Mouse (Mus musculus) cerebellum, postnatal 10 days (tissue): ENCODE measurements around the gene Abhd14a.

Experiments used
- DNase-seq, 2 experiments: peaks; one replicate each; pipeline ENCODE4 v3.0.0; 2021; ENCODE audit warnings: mixed read lengths in 2 of 2

Abhd14a gene

DNA sequence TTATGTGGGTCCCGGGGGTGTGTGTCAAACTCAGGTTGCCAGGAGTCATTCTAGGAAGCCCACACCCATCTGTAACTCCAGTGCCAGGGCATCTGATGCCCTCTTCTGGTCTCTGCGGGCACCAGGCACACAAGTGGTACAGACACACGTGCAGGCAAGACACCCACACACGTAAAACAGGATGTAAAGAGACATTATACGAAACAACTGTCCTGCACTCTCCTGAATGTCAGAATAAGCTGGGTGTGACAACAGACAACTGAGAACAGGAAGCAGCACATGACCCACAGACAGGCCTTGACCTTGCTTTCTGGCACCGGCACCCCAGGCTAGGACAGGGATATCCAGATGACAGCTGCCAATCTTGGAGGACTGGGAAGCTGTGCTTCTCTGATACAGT, 21.8 kb upstream of the Abhd14a start:
- no peak for DNase-seq

DNA sequence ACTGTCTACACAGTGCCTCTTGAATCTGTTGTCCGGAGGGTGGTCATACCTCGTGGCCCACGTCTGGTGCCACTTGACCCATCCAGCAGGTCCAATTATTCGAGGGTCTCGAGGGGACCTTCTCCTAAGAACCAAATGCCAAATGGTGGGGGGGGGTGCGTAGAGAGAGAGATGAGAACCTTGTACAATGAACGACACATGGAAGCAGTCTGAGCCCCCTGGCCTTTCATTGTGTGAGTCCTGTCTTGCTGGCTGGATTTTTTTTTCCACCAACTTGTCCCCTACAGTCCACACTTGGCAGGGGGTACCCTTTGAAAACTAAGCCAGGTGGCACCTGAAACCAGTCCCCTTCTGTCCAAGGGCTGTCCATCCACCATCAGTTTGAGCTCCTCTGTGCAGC, 20.3 kb upstream of the Abhd14a start:
- no peak for DNase-seq

DNA sequence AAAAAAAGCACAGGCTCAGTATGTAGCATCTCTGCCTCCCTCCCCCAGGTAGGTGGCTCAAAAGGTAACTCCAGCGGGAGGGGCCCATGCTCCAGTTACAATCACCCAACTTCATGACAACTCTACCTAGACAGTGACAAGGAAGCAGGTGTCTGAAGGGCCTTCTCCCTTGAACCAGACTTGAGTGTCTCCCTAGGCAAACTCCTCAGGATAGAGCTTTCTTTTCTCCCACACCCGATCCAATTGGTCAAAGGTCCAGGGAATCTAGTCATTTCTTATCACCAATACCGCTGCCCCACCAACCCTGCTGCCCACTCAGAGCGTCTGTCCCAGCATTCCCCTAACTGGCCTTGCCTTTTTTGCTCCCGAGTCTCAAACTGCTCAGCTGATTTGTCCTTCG, 19.2 kb upstream of the Abhd14a start:
- DNase-seq, result no peak

DNA sequence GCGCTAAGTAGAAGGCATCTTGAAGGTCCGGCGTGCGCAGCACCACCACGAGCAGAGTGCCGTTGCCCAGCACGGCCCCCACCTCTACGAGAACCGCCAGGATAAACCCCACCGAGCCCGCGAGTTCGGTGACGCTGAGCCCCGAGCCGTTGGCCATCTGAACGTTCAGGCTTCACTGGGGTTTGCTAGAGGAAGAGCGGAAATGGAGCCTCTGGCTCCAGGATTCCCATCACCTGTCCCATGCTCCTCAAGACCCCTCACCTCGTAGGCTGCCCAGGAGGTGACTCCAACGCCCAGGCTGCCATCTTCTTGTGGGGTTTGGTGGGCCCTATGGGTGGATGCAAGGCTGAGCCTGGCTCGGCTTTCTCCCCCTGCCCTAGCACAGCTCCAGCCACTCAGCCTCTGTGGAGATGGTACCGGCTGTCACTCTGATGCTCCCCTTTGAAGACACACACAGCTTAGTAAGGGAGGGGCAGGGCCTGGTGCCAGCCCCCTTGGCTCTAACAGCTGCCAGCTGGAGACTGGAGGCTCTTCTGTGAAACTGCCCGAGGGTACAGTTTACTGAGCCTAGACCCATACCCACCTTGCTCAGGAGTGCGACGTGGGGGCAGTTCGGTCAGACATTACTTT, 18.2 kb upstream of the Abhd14a start, which contains the start of gene Gpr62:
TSS of gene Gpr62 (minus strand) at position 368 of the 630 bp plus-strand sequence.
- peak; percentile 95 to 96 for DNase-seq

DNA sequence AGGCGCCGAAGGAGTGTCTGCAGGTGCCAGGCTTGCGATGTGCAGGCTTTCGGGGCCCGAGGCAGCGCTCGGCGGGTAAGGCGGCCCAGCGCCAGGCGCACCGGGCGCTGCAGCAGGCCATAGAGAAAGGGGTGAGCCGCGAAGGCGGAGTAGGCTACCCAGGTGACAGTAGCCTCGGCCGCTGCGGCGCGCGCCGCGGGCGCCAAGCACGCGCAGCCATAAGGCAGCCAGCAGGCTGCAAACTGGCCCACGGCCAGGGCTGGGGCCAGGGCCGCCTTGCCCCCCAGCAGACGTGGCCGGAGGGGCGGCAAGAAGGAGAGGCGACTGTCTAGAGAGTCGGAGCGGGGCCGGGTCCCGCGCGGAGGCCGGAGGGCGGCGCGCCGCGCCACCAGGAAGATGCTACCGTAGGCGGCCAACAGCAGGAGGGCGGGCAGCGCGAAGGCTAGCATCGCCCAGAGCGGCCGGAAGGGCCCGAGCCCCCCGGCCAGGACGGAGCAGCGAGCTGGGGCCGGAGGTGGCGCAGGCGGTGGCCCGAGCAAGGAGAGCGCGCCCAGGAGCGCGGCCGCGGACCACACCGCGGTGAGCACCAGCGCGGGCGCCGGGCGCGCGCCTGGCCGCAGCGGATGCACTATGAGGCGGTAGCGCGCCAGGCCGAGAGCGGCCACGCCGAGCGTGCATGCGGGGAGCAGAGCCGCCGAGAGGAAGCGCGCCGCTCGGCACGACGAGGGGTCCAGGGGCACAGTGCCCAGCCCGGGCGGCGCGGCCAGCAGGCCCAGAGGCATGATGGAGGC, 17.5 kb upstream of the Abhd14a start:
- DNase-seq, result peak; percentile 93 to 95

DNA sequence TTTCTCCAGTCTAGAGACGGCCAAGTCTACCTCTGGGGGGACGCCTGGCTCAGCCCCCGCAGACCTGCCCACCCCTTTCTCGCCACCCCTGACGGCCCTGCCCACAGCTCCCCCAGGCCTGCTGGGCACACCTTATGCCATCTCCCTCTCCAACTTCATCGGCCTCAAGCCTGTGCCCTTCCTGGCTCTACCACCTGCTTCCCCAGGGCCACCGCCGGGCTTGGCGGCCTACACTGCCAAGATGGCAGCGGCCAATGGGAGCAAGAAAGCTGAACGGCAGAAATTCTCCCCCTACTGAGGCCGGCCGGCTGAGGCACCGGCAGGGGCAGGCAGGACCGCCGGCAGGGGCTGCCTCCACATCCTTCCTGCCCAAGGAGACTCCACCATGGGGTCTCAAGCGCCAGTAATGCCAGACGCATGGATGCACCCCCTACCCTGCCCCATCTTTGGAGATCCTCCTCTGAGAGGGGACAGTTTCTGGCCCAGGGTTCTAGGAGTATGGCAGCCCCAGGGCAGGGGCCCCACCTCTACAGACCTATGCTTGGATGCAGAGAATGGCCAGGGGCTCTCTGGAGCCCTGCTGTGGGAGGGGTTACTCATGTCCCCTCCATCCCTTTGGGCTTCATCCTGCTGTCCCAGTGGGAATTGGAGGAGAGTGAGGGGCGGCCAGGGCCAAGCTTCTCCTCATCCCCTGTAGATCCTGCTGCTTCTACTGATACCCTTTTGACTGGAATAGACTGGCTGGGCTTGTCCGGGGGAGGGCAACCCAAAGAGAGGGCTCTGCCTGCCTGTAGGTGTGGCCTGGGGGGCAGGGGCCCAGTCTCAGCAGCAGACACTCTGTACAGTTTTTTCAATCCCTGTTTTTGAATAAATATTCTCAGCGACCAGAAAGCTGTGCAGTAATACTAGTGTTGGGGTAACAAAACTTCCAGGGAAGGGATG, 15.9 kb upstream of the Abhd14a start:
- peak; percentile 88 to 94 for DNase-seq

DNA sequence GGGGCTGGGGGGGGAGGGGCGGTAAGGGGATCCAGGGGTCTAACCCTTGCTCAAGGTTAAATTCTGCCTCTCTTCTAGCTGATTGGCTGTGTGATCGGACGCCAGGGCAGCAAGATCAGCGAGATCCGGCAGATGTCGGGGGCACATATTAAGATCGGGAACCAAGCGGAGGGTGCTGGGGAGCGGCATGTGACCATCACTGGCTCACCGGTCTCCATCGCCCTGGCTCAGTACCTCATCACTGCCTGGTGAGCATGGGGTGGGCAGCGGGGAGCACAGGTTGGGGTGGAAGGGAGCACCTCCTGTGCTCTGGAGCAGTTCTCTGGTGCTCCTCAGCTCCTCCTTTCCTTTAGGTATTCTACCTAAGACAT, 14.9 kb upstream of the Abhd14a start:
- peak in 1 of 2 experiments; percentile 39 for DNase-seq

DNA sequence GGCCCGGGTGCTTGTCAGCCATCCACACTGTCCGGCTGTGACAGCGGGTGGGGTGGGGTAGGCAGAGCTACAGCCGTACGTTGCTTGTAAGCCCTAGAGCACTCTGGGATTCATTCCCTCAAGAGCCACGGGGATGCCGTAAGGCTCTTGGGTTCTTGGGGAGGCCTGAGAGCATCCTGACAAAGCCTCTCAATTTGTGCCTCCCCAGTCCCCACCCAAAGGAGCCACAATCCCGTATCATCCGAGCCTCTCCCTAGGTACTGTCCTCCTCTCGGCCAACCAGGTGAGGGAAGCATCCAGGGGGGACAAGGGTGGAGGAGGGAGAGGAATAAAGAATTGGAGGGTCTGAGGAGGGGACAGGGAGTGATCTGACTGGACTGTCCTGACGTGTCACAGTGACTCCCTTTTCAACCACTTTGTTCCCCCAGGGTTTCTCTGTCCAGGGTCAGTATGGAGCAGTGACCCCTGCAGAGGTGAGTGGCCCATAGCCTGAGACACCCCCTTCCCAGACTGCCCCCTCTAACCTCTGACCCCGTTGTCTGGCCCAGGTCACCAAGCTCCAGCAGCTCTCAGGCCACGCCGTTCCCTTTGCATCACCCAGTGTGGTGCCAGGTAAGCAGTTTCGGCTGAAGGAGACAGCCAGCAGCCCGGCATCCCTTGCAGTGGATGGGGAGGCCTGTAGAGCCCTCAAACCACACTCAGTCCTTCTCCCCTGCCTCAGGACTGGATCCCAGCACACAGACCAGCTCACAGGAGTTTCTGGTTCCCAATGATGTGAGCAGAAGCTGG, 14.4 kb upstream of the Abhd14a start:
- DNase-seq, result peak in 1 of 2 experiments; percentile 37

DNA sequence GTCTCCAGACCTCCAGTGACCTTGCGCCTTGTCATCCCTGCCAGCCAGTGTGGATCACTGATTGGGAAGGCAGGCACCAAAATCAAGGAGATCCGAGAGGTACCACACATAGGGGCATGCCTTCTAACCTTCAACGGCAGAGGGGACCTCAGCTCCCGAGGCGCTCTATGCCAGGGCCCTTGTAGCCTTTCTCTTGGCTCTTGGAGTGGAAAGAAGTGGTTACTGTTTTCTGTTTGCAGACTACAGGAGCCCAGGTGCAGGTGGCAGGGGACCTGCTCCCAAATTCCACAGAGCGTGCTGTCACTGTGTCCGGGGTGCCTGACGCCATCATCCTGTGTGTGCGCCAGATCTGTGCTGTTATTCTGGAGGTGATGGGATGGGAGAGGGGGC, 13.5 kb upstream of the Abhd14a start:
- DNase-seq, result peak in 1 of 2 experiments; percentile 35

DNA sequence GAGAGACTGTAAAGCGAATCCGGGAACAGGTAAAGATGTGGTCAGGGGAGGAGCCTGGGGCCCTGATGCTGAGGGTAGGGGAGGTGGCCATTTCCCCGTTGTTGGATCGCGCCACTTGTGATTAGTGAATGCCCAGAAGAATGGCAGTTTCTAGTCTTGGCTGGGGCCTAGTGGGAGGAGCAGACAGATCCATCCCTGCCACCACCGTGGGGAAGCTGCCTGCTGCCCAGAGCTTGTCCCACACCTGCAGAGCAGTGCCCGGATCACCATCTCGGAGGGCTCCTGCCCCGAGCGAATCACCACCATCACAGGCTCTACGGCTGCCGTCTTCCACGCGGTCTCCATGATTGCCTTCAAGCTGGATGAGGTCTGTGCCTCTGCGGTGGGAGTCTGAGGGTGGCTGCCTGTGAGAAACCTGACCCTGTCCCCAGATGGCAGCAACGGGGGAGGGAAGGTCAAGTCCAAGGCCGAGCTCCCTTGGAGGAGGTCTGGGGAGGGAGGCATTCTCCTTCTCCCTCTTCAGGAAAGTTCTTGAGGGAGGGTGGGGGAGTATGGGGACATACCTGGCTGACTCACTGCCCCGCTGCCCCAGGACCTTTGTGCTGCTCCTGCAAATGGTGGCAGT, 13.0 kb upstream of the Abhd14a start:
- peak; percentile 67 to 77 for DNase-seq

DNA sequence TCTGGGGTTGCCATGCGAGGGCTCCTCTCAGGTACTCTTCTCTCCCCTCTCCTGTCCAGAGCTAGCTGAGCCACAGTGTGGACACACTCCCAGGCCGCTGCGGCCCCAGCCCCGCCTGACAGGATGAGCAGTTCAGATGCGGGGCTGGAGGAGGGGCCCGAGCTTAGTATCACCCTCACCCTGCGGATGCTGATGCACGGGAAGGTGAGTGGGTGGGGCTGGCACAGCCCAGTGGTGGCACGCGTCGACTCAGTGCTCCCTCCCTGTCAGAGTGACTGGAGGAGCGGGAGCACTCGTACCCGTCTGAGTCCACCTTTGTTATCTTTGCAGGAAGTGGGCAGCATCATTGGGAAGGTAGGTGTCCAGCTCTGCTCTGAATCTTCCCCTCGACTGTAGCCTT, 12.5 kb upstream of the Abhd14a start:
- DNase-seq, result peak in 1 of 2 experiments; percentile 46

DNA sequence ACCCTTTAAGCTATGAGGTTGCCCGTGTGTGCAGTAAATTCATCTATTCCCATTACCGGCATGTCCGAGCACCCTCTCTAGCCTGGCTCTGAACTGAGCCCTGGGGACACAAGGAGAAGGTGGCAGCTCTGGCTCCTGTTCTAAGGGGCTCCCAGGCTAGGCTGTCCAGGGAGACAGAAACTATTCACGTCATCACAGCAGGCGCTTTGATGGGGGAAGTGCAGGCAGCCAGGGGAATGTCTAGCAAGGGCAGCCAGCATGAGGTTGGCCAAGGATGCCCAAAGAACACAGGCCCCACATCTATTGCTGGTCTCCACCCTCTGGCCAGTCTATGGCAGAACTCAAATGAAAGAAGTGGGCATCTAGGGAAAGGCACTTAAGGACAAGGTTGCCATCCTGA, 10.4 kb upstream of the Abhd14a start:
- DNase-seq, result peak in 1 of 2 experiments; percentile 56

DNA sequence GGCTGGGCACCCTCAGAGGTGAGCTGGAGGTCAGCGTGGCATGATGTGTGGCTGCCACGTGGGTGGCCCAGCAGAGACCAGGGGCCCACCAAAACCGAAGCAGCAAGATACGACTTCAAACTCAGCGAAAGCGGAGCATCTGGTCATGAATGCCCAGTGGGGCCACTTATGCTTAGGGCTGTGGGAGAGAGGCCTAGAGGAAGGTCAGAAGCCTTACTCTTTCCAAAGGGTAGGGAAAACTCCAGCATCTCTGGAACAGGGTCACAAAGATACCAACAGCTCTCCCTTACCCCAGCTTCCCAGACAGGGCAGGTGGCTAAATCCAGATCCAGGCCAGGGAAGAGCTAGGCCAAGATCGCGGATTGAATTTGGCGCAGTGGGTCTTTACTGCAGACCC, 9.7 kb upstream of the Abhd14a start:
- peak; percentile 65 to 67 for DNase-seq

DNA sequence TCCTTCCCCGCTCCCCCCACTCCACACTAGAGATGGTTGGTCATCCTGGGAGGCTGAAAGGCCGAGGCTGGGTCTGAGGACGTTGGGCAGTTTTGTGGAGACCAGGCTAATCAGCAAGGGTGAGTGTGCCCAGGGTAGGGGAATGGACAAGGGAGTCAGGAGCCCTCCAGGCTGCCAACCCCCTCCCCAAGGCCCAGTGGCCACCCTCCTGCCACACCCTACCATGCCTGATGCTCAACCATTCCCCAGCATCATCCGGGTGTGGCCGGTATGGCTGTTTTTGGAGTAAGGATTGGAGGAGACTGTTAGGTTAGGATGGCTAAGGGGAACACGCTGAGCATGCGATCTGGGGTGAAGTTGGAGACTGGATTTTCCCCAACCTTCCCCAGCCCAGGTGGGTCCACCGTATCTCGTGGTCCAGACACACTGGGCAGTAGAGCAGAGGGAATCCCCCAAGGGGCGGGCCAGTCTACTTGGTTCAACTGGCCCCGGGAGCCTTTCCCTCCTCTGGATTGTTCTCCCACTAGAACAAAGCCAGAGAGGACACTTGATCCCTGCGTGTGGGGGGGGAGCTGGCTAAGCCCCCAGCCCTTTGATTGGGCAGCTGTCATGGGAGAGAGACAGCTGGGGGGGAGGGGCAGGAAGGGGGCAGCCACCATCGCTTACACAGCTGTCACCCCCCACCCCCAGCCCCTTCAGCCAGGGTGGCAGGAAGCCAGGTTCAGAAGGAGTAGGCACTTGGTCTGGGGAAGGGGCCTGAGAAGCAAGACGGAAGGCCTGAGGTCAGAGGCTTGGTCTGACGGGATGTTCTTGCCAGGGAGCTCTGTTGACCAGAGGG, 9.1 kb upstream of the Abhd14a start:
- peak; percentile 90 to 94 for DNase-seq

DNA sequence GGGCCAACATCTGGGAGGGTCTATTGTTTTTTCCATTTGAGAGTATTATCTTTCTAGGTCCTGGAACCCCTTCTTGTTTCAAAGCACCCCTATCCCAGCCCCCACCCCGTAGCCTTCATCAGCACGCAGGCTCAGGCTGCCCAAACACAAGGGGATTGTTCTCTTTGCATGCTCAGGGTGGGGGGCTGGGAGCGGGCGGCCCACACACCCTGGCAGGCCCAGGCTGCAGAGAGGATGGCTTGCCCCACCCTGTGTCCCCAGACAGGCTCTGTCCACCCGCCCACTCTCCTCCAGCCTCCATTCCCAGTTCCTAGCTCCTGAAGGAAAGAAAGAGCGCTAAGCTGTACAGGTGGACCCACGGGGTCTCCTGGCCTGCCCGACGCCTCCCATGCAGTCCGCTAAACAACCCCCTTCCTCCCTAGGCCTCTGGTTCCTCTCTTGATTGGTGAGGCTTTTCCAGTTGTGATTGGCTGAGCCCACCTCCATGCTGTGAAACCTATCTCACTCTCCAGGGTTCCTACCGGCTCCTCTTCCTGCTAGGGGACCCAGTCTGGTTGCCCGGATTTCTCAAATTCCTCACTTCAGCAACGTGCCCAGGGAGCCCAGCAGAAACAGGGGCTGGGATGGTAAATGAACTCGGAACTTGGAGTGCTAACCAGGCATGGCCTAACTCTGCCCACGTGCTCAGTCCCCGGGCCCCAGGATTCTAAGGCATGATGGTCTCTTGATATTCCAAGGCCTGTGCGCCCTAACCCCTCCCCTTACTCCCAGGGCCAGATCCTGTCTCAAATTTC, 7.6 kb upstream of the Abhd14a start:
- DNase-seq, result peak in 1 of 2 experiments; percentile 55

DNA sequence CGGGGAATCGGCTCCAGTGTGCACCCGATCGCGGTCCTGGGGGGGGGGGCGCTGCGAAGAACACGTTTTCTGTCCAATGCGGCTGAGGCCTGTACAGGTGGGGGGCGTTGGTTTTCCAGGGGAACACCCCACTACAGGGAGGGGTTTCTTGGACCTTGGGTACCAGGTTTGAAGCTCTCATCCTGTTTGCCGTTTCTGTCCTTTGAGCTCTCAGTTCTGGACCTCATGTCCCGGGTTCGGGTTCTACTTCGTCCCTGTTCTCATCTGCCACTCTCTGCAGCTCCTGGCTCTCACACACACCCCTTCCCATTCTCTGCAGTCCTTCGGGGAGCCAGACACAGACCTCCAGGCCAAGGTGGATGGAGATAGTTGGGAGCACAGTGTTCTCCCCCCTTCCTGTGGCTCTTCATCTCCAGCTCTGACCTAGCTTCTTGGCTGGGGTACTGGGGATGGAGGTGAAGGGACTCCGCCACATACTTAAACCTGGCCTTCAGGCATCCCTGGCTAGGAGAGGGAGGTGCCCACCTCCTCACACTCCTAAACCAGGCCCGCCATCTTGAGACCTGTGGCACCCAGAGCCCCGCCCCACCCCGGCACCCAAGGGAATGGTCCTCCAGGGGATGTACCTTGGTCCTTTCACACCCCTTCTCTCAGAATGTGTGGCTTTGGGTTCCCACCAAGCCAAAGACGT, 6.7 kb upstream of the Abhd14a start:
- peak; percentile 76 to 79 for DNase-seq

DNA sequence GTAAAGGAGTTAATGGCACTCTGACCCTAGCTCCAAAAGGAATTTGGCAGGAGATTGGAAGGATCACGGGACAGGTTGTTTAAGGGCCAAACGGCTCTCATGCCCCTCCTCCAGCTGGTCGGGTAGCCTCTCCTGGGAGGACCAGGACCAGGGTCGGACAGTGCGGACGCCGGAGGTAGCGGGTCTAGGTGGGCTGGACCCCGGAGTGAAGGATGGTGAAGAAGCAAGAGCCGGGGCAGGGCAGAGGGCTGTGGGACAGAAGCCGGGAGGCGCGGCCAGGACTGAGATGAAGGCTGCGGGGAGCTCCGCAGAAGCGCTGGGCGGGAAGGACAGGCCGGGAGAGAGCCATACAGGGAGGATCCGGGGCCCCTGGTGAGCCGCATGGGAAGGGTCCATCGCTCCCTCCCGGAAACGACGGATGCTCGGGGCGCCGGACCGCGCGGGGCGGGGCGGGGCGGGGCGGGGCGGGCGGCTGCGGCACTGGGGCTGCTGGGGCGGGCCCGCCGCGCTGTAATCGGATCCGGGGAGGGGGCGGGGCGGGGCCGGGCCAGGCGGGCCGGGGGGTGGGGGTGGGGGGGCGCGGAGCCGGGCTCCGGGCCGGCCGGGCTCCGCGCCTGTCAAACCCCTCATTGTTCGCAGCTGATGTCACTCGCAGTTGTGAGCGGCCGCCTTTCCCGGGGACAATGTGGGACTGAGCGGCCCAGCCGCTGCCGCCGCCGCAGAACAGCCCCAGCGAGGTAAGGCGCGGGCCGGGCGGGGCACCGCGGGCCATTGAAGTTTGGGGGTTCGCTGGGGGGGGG, 6.0 kb upstream of the Abhd14a start, which contains the start of gene Pcbp4:
TSS of gene Pcbp4 (plus strand) at position 21 of the 800 bp plus-strand sequence.
- peak; percentile 83 to 84 for DNase-seq

DNA sequence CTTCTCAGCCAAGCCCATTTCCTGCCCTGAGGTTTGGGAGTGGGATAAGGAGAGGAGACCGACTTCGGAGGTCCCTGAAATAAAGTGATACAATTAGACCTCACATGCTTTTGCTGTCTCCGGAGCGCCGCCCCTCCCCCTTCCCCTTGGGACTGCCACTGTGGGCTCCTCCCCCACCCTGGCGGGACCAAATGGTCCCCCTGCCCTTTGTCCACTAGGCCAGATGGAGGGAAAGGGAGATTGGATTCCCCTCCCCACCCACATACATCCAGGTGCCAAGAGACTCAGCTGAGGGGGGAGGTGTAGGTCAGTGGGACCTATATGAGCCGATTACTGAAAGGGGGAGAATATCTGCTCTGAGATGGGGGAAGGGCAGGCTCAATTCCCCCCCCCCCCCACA, 5.3 kb upstream of the Abhd14a start:
- DNase-seq, result peak; percentile 95
